Mouse (Mus musculus) hindbrain, embryonic 10.5 days (tissue): ENCODE data around the gene Pcbp4. TPM values are rescaled to one million over a fixed set of nuclear protein-coding genes. Genes with fewer than 3 reads are reported as not detected.

ENCODE experiments used
- DNase-seq: peaks from one replicate; pipeline ENCODE4 v3.0.0-alpha.2; 2017; ENCODE audit warnings: low spot score
- H3K27ac ChIP-seq: fragments of 300-500 bp; sonication (generic); 2 replicates; pipeline ENCODE4 v1.5.1; 2016; ENCODE audit warnings: mild to moderate bottlenecking, moderate library complexity
- H3K27me3 ChIP-seq: fragments of 300-500 bp; sonication (generic); 2 replicates; pipeline ENCODE4 v1.6.1; 2016; ENCODE audit warnings: mild to moderate bottlenecking; ENCODE audit not compliant: poor library complexity, insufficient read depth, severe bottlenecking
- H3K36me3 ChIP-seq: fragments of 300-500 bp; sonication (generic); 2 replicates; pipeline ENCODE4 v1.6.1; 2016; ENCODE audit warnings: mild to moderate bottlenecking, moderate library complexity
- H3K4me1 ChIP-seq: fragments of 300-500 bp; sonication (generic); replicated peaks from 2 replicates; pipeline ENCODE4 v1.6.1; 2016; ENCODE audit warnings: mild to moderate bottlenecking
- H3K4me3 ChIP-seq: fragments of 300-500 bp; sonication (generic); 2 replicates; pipeline ENCODE4 v1.5.1; 2016; ENCODE audit warnings: mild to moderate bottlenecking, moderate library complexity
- H3K9me3 ChIP-seq: fragments of 300-500 bp; sonication (generic); 2 replicates; pipeline ENCODE4 v1.6.1; 2016; ENCODE audit warnings: mild to moderate bottlenecking, moderate library complexity
- WGBS: fragments of 180-500 bp; shearing (Covaris S2); methylation state at CpG from one replicate; pipeline ENCODE4 v1.1.7; 2016; 5-methylcytosine and 5-hydroxymethylcytosine counted together
- polyA plus RNA-seq: library from polyadenylated mRNA; unstranded; fragments of >200 nt; fragmentation: Nextera tagmentation; extraction: Ambion mirVana; gene quantifications from 2 replicates; pipeline ENCODE4 v1.2.1, GENCODE M21; 2016

Gene Pcbp4
- 395 and 430 TPM in 2 replicates for polyA plus RNA-seq

DNA sequence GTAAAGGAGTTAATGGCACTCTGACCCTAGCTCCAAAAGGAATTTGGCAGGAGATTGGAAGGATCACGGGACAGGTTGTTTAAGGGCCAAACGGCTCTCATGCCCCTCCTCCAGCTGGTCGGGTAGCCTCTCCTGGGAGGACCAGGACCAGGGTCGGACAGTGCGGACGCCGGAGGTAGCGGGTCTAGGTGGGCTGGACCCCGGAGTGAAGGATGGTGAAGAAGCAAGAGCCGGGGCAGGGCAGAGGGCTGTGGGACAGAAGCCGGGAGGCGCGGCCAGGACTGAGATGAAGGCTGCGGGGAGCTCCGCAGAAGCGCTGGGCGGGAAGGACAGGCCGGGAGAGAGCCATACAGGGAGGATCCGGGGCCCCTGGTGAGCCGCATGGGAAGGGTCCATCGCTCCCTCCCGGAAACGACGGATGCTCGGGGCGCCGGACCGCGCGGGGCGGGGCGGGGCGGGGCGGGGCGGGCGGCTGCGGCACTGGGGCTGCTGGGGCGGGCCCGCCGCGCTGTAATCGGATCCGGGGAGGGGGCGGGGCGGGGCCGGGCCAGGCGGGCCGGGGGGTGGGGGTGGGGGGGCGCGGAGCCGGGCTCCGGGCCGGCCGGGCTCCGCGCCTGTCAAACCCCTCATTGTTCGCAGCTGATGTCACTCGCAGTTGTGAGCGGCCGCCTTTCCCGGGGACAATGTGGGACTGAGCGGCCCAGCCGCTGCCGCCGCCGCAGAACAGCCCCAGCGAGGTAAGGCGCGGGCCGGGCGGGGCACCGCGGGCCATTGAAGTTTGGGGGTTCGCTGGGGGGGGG lies at the start of gene Pcbp4:
Gene Pcbp4 (plus strand): TSS at position 21 of the 800 bp plus-strand sequence.
- Histone ChIP-seq H3K4me1 (peaks cover 90% of the 10 kb centered on the region), H3K27me3 (peaks cover 4% of the 10 kb centered on the region; the same call in 1 of the 2 replicates), H3K4me3 (peak within 1 kb of the TSS; percentile 91), H3K36me3 (peaks cover 25% of the 10 kb centered on the region), H3K27ac (peak within 1 kb of the TSS; percentile 97), H3K9me3 (no peaks in the 10 kb centered on the region)
- DNase-seq = peak; percentile 89
- under 1% methylated on average over 74 of the region's 74 CpGs for WGBS

DNA sequence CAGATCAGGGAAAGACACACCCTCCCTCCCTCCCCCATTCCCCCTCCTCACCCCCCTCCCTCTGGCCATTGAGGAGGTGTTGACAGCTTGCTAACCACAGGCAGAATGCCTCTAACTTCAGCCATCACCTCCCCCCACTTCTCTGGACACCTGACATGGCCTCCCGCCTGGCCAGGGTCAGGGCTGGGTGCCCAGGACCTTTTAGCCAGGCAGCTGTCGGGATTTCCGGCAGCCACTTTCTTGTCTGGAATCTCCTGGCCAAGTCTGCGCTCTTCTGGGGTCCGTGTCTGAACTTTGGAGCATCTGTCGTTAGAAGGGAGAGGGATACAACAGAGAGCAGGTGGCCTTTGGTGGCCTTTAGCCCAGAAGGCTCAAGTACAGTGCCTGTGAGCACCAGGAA lies 47.8 kb upstream of the Pcbp4 start:
- no peak overlapping the region for H3K4me3 ChIP-seq
- peaks cover 37% of the 10 kb centered on the region for H3K4me1 ChIP-seq
- peaks cover 4% of the 10 kb centered on the region for H3K9me3 ChIP-seq
- no peaks in the 10 kb centered on the region for H3K36me3 ChIP-seq
- no peaks in the 10 kb centered on the region for H3K27me3 ChIP-seq
- DNase-seq = peak; percentile 63
- peak overlapping the region; percentile 60; the same call in 1 of the 2 replicates for H3K27ac ChIP-seq
- WGBS = 30% methylated on average over 6 of the region's 6 CpGs

DNA sequence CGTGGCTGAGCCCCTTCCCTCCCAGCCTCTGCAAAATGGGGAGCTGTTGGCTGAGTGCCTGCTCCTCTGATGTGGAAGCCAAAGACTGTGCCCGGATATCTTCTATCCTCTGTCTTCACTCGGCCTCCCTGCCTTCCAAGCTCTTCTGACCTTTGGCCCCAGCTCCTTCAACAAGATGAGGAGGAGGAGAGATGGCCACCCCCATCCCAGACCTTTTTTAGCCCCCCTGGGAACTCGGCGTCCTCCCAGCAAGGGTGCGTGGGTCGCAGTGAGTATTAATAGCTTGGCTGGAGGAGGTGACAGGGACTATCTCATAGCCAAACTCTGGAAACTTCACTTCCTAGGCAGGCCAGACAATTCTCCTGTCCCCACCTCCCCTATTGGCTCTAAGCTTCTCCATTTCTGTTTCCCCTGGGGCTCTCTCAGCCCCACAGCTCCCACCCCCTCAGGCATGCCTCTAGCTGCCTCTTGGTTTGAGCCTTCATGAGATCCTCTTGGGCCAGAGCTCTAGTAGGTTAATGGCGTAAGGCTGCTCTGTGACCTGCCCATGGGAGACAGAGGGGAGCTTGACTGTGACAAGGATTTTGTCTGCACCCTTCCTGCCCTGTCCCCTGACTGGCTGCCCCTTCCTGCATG lies 46.5 kb upstream of the Pcbp4 start:
- peaks cover 43% of the 10 kb centered on the region for H3K4me1 ChIP-seq
- H3K36me3 ChIP-seq = no peaks in the 10 kb centered on the region
- peaks cover 4% of the 10 kb centered on the region for H3K9me3 ChIP-seq
- no peaks in the 10 kb centered on the region for H3K27me3 ChIP-seq
- no peak for DNase-seq
- 51% methylated on average over 8 of the region's 8 CpGs for WGBS
- no peak overlapping the region for H3K4me3 ChIP-seq
- H3K27ac ChIP-seq = peak overlapping the region; percentile 59

DNA sequence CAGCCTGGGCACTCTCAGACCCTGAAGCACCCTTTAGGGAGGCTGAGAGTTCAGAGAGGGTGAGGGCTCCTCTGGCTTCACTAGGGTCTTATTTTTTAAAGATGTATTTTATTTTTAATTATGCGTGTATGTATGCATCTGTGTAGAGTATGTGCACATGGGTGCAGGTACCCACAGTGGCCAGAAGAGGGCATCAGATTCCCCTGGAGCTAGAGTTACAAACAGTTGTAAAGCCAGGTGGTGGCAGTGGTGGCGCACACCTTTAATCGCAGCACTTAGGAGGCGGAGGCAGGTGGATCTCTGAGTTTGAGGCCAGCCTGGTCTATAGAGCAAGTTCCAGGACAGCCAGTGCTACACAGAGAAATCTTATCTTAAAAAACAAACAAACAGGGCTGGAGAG lies 44.0 kb upstream of the Pcbp4 start:
- WGBS = 97% methylated on average over 4 of the region's 4 CpGs
- H3K36me3 ChIP-seq = no peaks in the 10 kb centered on the region
- H3K27me3 ChIP-seq = no peaks in the 10 kb centered on the region
- peaks cover 4% of the 10 kb centered on the region for H3K9me3 ChIP-seq
- DNase-seq = no peak
- H3K4me3 ChIP-seq = no peak overlapping the region
- peaks cover 49% of the 10 kb centered on the region for H3K4me1 ChIP-seq
- H3K27ac ChIP-seq = no peak overlapping the region

DNA sequence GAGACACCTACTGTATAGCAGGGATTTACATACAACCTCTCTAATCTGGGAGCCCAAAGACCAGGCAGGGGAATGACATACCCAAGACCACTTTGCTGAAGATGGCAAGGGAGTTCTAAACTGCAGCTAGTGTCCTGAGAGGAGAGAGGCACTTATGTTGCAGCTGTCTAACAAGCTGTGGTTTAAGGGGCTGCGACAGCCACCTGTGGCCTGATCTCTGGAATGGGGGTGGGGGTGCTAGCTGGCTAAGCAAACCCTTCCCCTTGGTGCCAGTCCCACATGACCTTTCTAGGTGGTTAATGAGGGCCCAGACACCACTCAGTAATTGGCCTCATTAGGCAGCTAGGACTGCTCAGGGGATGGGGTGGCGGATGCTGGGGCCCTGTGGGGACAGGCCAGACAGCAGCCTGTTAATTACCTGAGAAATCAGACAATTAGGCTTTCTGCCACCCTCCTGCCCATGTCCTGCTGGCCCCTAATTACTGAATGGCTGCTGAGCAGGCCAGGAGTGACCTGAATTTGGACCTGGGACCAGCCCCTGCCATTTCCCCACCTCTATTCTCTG lies 42.9 kb upstream of the Pcbp4 start:
- no peaks in the 10 kb centered on the region for H3K36me3 ChIP-seq
- no peak overlapping the region for H3K4me3 ChIP-seq
- no peak overlapping the region for H3K27ac ChIP-seq
- peaks cover 45% of the 10 kb centered on the region for H3K4me1 ChIP-seq
- WGBS = 76% methylated on average over 2 of the region's 2 CpGs
- peaks cover 4% of the 10 kb centered on the region for H3K9me3 ChIP-seq
- DNase-seq = no peak
- no peaks in the 10 kb centered on the region for H3K27me3 ChIP-seq

DNA sequence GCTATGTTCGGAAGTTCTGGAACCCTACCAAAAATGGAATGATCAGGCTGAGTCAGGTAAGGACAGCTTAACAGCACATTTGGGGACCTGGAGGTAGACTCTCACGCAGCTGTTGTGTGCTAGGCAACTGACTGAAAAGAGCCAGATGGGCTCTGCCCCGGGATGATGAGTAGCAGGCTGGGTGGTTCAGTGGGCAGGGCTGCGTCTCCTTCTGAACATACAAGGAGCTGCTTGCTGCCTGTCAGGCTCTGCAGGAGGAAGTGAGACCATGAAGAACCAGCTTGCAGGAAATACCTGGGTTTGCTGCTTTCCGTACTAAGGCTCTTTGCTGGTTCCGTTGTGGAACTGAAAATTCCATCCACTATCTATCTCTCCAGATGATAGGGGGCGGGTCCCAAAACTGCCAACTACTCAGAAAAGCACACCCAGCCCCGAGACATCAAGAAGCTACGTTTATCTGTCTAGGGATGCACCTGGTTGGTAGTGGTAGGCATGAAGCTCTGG lies 41.9 kb upstream of the Pcbp4 start:
- Histone ChIP-seq H3K9me3 (peaks cover 4% of the 10 kb centered on the region), H3K27me3 (no peaks in the 10 kb centered on the region), H3K27ac (no peak overlapping the region), H3K4me1 (peaks cover 35% of the 10 kb centered on the region), H3K4me3 (no peak overlapping the region), H3K36me3 (no peaks in the 10 kb centered on the region)
- WGBS = 82% methylated on average over 9 of the region's 9 CpGs
- no peak for DNase-seq

DNA sequence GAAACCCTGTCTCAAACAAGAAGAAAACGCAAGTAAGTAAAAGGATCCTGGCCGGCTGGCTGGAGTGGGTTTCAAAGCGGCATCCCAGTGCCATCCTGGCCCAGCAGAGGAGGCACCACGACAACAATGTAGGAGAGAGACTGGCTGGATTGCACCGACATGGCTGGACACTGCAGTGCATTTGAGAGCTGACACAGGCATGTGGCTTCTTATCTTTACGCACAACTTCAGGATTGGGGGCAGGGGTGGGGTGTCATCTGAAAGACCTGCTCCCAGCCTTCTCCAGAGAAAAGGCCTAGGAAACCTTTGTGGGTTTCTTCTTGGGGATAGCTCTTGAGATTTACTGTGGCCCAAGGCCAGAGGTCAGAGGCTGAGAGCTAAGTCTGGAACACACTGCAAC lies 41.4 kb upstream of the Pcbp4 start:
- DNase-seq = no peak
- no peak overlapping the region for H3K27ac ChIP-seq
- H3K27me3 ChIP-seq = no peaks in the 10 kb centered on the region
- H3K9me3 ChIP-seq = peaks cover 4% of the 10 kb centered on the region
- no peak overlapping the region for H3K4me3 ChIP-seq
- peaks cover 29% of the 10 kb centered on the region for H3K4me1 ChIP-seq
- WGBS = 82% methylated on average over 6 of the region's 6 CpGs
- no peaks in the 10 kb centered on the region for H3K36me3 ChIP-seq

DNA sequence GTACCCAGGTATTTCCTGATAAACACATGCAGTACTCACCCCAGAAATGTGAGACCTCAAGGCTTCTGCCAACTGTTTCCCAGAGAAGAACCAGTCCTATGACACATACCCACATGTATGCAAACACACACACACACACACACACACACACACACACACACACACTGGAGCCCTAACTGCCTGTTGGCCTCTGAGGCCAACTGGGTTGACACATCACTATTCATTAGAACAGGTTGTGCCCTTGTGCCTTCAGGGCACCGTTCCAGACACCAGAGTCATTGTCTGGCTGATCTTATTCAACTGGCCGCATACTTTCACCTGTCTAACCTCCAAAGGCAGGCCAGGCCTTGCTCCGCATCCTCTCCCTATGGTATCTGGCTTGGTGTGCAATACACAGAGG lies 40.9 kb upstream of the Pcbp4 start:
- Histone ChIP-seq H3K27ac (no peak overlapping the region), H3K4me3 (no peak overlapping the region), H3K4me1 (peaks cover 28% of the 10 kb centered on the region), H3K27me3 (no peaks in the 10 kb centered on the region), H3K9me3 (peaks cover 4% of the 10 kb centered on the region), H3K36me3 (no peaks in the 10 kb centered on the region)
- 78% methylated on average over 3 of the region's 3 CpGs for WGBS
- DNase-seq = no peak

DNA sequence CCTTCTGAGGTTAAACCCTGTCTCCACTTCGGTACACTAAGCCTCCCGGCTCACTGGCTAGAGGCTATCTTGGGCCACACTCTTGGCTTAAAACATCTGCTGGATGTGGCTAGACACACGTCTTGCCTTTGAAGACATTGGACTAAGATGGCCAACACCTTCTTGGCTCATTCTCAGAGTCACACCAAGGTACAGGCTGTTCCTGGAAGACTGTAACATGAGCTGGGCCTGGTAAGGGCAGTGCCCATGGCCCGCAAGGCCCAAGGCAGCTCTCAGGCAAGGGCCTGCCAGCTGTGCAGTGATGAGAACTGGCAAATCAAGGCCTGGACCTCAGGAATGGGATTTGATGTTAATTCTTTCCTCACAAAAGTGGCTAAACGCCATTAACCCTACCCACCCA lies 39.5 kb upstream of the Pcbp4 start:
- no peak overlapping the region for H3K27ac ChIP-seq

DNA sequence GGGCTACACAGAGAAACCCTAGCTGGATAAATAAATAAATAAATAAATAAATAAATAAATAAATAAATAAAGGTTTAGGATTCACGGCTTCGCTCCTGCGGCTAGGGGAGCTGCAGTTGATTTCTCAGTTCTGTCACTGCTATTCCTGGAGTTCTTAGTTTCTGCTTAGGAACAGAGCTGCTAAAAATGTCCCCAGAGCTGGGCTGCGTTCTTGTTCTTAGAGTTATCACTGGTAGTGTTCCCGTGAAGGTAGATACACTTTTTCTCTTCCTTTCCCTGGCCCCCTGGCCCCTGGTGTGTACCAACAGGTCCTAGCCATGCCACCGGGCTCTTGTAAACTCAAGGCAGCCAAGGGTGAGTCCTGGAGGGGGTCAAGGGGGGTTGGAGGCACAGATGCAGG lies 36.3 kb upstream of the Pcbp4 start:
- DNase-seq = no peak
- H3K9me3 ChIP-seq = no peaks in the 10 kb centered on the region
- H3K27me3 ChIP-seq = peaks cover 15% of the 10 kb centered on the region
- H3K4me3 ChIP-seq = no peak overlapping the region
- H3K36me3 ChIP-seq = no peaks in the 10 kb centered on the region
- 87% methylated on average over 6 of the region's 6 CpGs for WGBS
- H3K4me1 ChIP-seq = peaks cover 58% of the 10 kb centered on the region
- H3K27ac ChIP-seq = no peak overlapping the region

More for the DNA sequence above, 39.5 kb upstream of the Pcbp4 start:
- H3K27me3 ChIP-seq = peaks cover 7% of the 10 kb centered on the region; the same call in 1 of the 2 replicates
- no peak overlapping the region for H3K4me3 ChIP-seq
- H3K9me3 ChIP-seq = peaks cover 4% of the 10 kb centered on the region
- no peak for DNase-seq
- WGBS = 83% methylated on average over 5 of the region's 5 CpGs
- H3K4me1 ChIP-seq = peaks cover 42% of the 10 kb centered on the region
- H3K36me3 ChIP-seq = no peaks in the 10 kb centered on the region

DNA sequence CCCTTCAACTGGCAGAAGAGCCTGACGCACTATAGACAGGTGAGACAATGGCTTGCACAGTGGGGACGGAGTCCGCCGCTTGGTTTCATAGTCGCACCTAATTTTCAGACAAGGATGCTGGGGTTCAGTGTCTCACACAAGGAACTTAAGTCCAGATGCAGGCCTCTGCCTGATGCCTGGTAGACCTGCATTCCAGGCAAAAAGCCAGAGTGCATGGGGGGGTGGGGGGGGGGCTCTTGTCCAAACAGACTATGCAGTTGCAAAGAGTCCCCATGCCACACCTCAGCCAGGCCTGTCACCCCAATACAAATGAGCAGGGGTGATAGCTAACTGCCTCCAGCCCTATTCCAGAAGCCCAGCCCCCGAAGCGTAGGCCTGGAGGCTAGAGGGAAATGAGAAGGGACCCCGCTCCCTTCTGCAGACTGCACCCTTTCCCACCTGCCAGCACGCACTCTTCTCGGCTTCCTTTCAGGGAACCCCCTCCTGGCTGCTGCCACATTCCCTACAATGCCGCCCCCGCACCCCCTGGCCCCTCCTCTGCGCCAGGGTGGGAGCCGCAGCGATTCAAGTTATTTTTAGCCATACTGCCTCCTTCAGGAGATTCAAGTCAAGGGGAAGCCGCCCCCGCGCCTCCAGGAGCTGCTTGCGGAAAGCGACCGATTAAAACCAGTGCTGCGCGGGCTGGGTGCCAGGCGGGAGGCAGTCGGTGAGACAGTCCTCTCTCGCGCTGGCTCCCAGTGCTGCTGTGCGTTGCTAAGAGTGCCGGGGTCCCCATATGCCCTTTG lies 35.1 kb upstream of the Pcbp4 start:
- WGBS = 16% methylated on average over 29 of the region's 29 CpGs
- Histone ChIP-seq H3K9me3 (no peaks in the 10 kb centered on the region), H3K36me3 (no peaks in the 10 kb centered on the region), H3K4me1 (peaks cover 51% of the 10 kb centered on the region), H3K4me3 (peak overlapping the region; percentile 43), H3K27me3 (peaks cover 15% of the 10 kb centered on the region), H3K27ac (peak overlapping the region; percentile 82)
- peak; percentile 68 for DNase-seq

DNA sequence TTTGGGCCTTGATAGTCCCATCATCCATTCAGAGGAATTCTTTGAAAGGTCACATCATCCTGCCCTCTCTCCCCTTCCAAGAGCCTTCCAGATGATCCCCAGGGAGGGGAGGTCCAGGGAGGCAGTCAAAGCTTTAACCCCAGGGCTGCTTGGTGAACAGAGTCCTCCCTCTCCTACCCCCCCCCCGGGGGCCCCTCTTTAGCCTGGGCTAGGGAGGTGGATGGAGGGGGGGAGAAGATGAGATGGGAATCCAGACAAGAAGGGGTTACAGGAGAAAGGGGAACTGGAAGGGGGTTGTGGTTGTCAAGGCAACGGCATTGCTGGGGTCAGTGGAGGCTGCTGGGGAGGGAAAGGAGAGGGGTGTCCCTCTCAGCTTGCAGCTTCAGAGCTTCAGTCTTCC lies 32.5 kb upstream of the Pcbp4 start:
- 2% methylated on average over 2 of the region's 2 CpGs for WGBS
- no peaks in the 10 kb centered on the region for H3K36me3 ChIP-seq
- peak overlapping the region; percentile 37 for H3K4me3 ChIP-seq
- peaks cover 49% of the 10 kb centered on the region for H3K4me1 ChIP-seq
- peak; percentile 81 for DNase-seq
- no peaks in the 10 kb centered on the region for H3K9me3 ChIP-seq
- peak overlapping the region; percentile 82 for H3K27ac ChIP-seq
- peaks cover 15% of the 10 kb centered on the region for H3K27me3 ChIP-seq
